Mouse (Mus musculus) megakaryocyte, embryonic 14.5 days (primary cell): ENCODE results near the gene Sfmbt2.

Experiments
- FLI1 ChIP-seq: IDR thresholded peaks from 2 replicates; pipeline ENCODE4 v1.6.1; 2012; ENCODE audit warnings: low read length, inconsistent platforms, mixed read lengths
- GATA1 ChIP-seq: IDR thresholded peaks from 3 replicates; pipeline ENCODE4 v1.6.1; 2012; ENCODE audit warnings: mixed read lengths, low read length, inconsistent platforms, borderline replicate concordance

- no peak for TF ChIP-seq FLI1
- TF ChIP-seq GATA1: no peak
Observed at GRCm38 (mm10) chr2:10370176-10370575, at the start of gene Sfmbt2.
